In the genomic region with DNA sequence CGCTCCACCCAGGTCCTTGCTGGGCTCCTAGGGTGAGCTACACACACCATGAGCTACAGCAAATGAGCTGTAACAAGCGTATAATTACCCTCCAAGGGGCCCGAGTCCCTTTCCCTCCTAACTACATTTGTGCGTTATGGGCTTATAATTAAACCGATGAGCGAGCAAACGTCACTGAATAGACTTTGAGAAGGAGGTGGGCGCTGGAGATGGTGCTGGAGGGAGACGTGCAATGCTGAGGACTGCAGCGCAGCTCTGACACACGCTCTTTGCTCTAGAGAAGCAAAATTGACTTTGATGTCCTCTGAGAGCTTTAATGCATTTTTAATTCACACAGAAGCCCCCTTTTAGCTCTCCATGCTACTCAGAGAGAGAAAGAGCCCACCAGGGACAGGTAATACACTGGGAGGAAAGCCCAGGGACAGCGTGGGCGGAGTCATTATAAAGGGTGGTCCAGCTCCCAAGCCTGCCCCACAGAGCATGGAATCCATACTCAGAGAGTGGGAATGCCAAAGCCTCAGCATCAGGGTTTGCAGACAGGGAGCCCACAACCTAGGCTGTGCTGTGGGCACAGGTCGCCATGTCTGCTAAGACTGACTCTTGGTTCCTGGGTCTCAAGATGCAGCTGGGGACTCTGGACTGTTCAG, we compare ENCODE assay signal across 21 mouse cellular contexts.
DNase-seq lines count a peak whose midpoint lies in the region; ATAC-seq and TF ChIP-seq lines count a peak whose summit lies in the region.
"Had no signal": no experiment of that assay in that cellular context is flagged by ENCODE, and none has a peak within 500 bp of the region (broad histone marks: within the 10 kb centered on the region; RNA-seq: fewer than 3 reads in every experiment).

No protein-coding gene starts in this region.

- no peaks in the 10 kb centered on the region for H3K9me3 ChIP-seq in embryonic facial prominence, embryonic 14.5 days (ENCODE audit: control insufficient read depth, low read length)
- no peaks in the 10 kb centered on the region for H3K9me3 ChIP-seq in embryonic facial prominence, embryonic 10.5 days
- H3K9me3 ChIP-seq in hindbrain, embryonic 13.5 days: no peaks in the 10 kb centered on the region
- H3K9me3 ChIP-seq in hindbrain, embryonic 11.5 days (ENCODE audit: control insufficient read depth, low read length): no peaks in the 10 kb centered on the region
- no peaks in the 10 kb centered on the region for H3K9me3 ChIP-seq in midbrain, embryonic 16.5 days (replicated peaks; ENCODE audit: control insufficient read depth, low read length, poor library complexity, severe bottlenecking)
- H3K9me3 ChIP-seq in midbrain, embryonic 10.5 days (replicated peaks): no peaks in the 10 kb centered on the region
- H3K9me3 ChIP-seq in midbrain, postnatal 0 days (ENCODE audit: low read length): no peaks in the 10 kb centered on the region

- H3K27ac ChIP-seq in embryonic facial prominence, embryonic 14.5 days (replicated peaks; ENCODE audit: low read depth, low read length): no peak overlapping the region
- H3K27ac ChIP-seq in embryonic facial prominence, embryonic 10.5 days (replicated peaks): no peak overlapping the region
- H3K27ac ChIP-seq in hindbrain, embryonic 13.5 days: peak overlapping the region; percentile 44; the same call in 1 of the 2 replicates
- no peak overlapping the region for H3K27ac ChIP-seq in hindbrain, embryonic 11.5 days (ENCODE audit: low read depth, low read length)
- no peak overlapping the region for H3K27ac ChIP-seq in midbrain, embryonic 16.5 days (ENCODE audit: low read length)
- no peak overlapping the region for H3K27ac ChIP-seq in midbrain, embryonic 10.5 days (replicated peaks)
- H3K27ac ChIP-seq in midbrain, postnatal 0 days (ENCODE audit: low read depth, low read length): no peak overlapping the region; the same call in 1 of the 2 replicates
- H3K27ac ChIP-seq: heart, adult 2 months; limb, embryonic 12.5 days had no signal

- no peaks in the 10 kb centered on the region for H3K4me1 ChIP-seq in embryonic facial prominence, embryonic 14.5 days (ENCODE audit: control insufficient read depth, insufficient read depth, low read length)
- H3K4me1 ChIP-seq in embryonic facial prominence, embryonic 10.5 days: peaks cover 7% of the 10 kb centered on the region
- peaks cover 28% of the 10 kb centered on the region for H3K4me1 ChIP-seq in hindbrain, embryonic 13.5 days (replicated peaks)
- H3K4me1 ChIP-seq in hindbrain, embryonic 11.5 days (replicated peaks; ENCODE audit: control insufficient read depth, insufficient read depth, low read length): peaks cover 6% of the 10 kb centered on the region; the same call in 1 of the 2 replicates
- peaks cover 17% of the 10 kb centered on the region for H3K4me1 ChIP-seq in midbrain, embryonic 16.5 days (ENCODE audit: control insufficient read depth, insufficient read depth, low read length)
- peaks cover 16% of the 10 kb centered on the region for H3K4me1 ChIP-seq in midbrain, embryonic 10.5 days
- 0 out of 2 replicates have a peak, but pooled peaks cover 15% of the 10 kb centered on the region for H3K4me1 ChIP-seq in midbrain, postnatal 0 days (ENCODE audit: insufficient read depth, low read length)

- TF ChIP-seq CTCF in midbrain, postnatal 0 days (IDR thresholded peaks at IDR 0.05): no peak

- DNase-seq in embryonic facial prominence, embryonic 14.5 days (ENCODE audit: low spot score): peak; percentile 22
- DNase-seq in embryonic facial prominence, embryonic 10.5 days (ENCODE audit: low spot score): no peak
- no peak for DNase-seq in hindbrain, embryonic 11.5 days (ENCODE audit: low spot score)
- no peak for DNase-seq in midbrain, embryonic 10.5 days (ENCODE audit: low spot score)
- DNase-seq in midbrain, postnatal 0 days (ENCODE audit: low spot score): peak; percentile 27
- DNase-seq in ovary, adult 18-20 months (ENCODE audit: low spot score): no peak
- DNase-seq: adrenal gland, postnatal 14 days; cerebellum, adult 9-11 months; gastrocnemius, postnatal 36 days; heart, adult 2 months; kidney, adult 18-20 months; kidney, postnatal 36 days; liver, postnatal 0 days; thymus, adult 18-20 months; thymus, postnatal 36 days had no signal

- H3K9ac ChIP-seq in embryonic facial prominence, embryonic 14.5 days (ENCODE audit: low read depth, low read length): no peak overlapping the region
- H3K9ac ChIP-seq in hindbrain, embryonic 13.5 days: no peak overlapping the region
- H3K9ac ChIP-seq in hindbrain, embryonic 11.5 days (ENCODE audit: low read depth, low read length): no peak overlapping the region
- H3K9ac ChIP-seq in midbrain, embryonic 16.5 days (ENCODE audit: low read depth, low read length): peak overlapping the region; percentile 30; the same call in 1 of the 2 replicates
- H3K9ac ChIP-seq in midbrain, postnatal 0 days (replicated peaks; ENCODE audit: low read length, poor library complexity, severe bottlenecking): no peak overlapping the region
- H3K9ac ChIP-seq: limb, embryonic 12.5 days; liver, postnatal 0 days had no signal

- no peaks in the 10 kb centered on the region for H3K36me3 ChIP-seq in embryonic facial prominence, embryonic 14.5 days (ENCODE audit: control insufficient read depth, insufficient read depth, low read length)
- H3K36me3 ChIP-seq in embryonic facial prominence, embryonic 10.5 days (replicated peaks): no peaks in the 10 kb centered on the region
- H3K36me3 ChIP-seq in hindbrain, embryonic 13.5 days: no peaks in the 10 kb centered on the region
- H3K36me3 ChIP-seq in hindbrain, embryonic 11.5 days (ENCODE audit: control insufficient read depth, insufficient read depth, low read length): no peaks in the 10 kb centered on the region
- H3K36me3 ChIP-seq in midbrain, embryonic 16.5 days (ENCODE audit: control insufficient read depth, insufficient read depth, low read length): no peaks in the 10 kb centered on the region
- no peaks in the 10 kb centered on the region for H3K36me3 ChIP-seq in midbrain, embryonic 10.5 days
- no peaks in the 10 kb centered on the region for H3K36me3 ChIP-seq in midbrain, postnatal 0 days (ENCODE audit: insufficient read depth, low read length)
- H3K36me3 ChIP-seq: limb, embryonic 12.5 days had no signal

- no peak for ATAC-seq in embryonic facial prominence, embryonic 14.5 days (ENCODE audit: low read depth)
- ATAC-seq in hindbrain, embryonic 13.5 days (ENCODE audit: low FRiP score): peak; percentile 44; the same call in 1 of the 2 replicates
- ATAC-seq in hindbrain, embryonic 11.5 days (ENCODE audit: low FRiP score): no peak
- ATAC-seq in midbrain, embryonic 16.5 days: peak; percentile 54; the same call in 1 of the 2 replicates
- no peak for ATAC-seq in midbrain, postnatal 0 days (ENCODE audit: low FRiP score)
- ATAC-seq: inflammation-experienced regulatory T-cells, adult 6 months; liver, postnatal 0 days; lung, postnatal 0 days had no signal

- H3K4me3 ChIP-seq in embryonic facial prominence, embryonic 14.5 days (ENCODE audit: low read depth, low read length): no peak overlapping the region
- no peak overlapping the region for H3K4me3 ChIP-seq in embryonic facial prominence, embryonic 10.5 days
- no peak overlapping the region for H3K4me3 ChIP-seq in hindbrain, embryonic 13.5 days
- no peak overlapping the region for H3K4me3 ChIP-seq in hindbrain, embryonic 11.5 days (ENCODE audit: low read depth, low read length)
- no peak overlapping the region for H3K4me3 ChIP-seq in midbrain, embryonic 16.5 days (ENCODE audit: low read depth, low read length)
- no peak overlapping the region for H3K4me3 ChIP-seq in midbrain, embryonic 10.5 days
- no peak overlapping the region for H3K4me3 ChIP-seq in midbrain, postnatal 0 days (ENCODE audit: low read depth, low read length)
- H3K4me3 ChIP-seq: heart, adult 2 months; limb, embryonic 12.5 days had no signal

- H3K27me3 ChIP-seq in embryonic facial prominence, embryonic 14.5 days (replicated peaks; ENCODE audit: control insufficient read depth, insufficient read depth, low read length): no peaks in the 10 kb centered on the region
- peaks cover 3% of the 10 kb centered on the region; the same call in 1 of the 2 replicates for H3K27me3 ChIP-seq in embryonic facial prominence, embryonic 10.5 days (replicated peaks; ENCODE audit: low read depth, poor library complexity, severe bottlenecking)
- peaks cover 8% of the 10 kb centered on the region for H3K27me3 ChIP-seq in hindbrain, embryonic 13.5 days
- H3K27me3 ChIP-seq in hindbrain, embryonic 11.5 days (ENCODE audit: control insufficient read depth, insufficient read depth, low read length): no peaks in the 10 kb centered on the region
- no peaks in the 10 kb centered on the region for H3K27me3 ChIP-seq in midbrain, embryonic 16.5 days (ENCODE audit: control insufficient read depth, insufficient read depth, low read depth, low read length)
- no peaks in the 10 kb centered on the region for H3K27me3 ChIP-seq in midbrain, embryonic 10.5 days (ENCODE audit: low read depth, poor library complexity, severe bottlenecking)
- no peaks in the 10 kb centered on the region for H3K27me3 ChIP-seq in midbrain, postnatal 0 days (ENCODE audit: insufficient read depth, low read length)

- H3K4me2 ChIP-seq in embryonic facial prominence, embryonic 14.5 days (ENCODE audit: low read depth, low read length): no peak overlapping the region
- peak overlapping the region; percentile 21; the same call in 1 of the 2 replicates for H3K4me2 ChIP-seq in hindbrain, embryonic 13.5 days
- H3K4me2 ChIP-seq in hindbrain, embryonic 11.5 days (replicated peaks; ENCODE audit: low read depth, low read length): no peak overlapping the region
- H3K4me2 ChIP-seq in midbrain, embryonic 16.5 days (ENCODE audit: low read length): peak overlapping the region; percentile 27; the same call in 1 of the 2 replicates
- no peak overlapping the region for H3K4me2 ChIP-seq in midbrain, postnatal 0 days (ENCODE audit: low read depth, low read length, poor library complexity, severe bottlenecking)
- H3K4me2 ChIP-seq: limb, embryonic 12.5 days; liver, embryonic 11.5 days had no signal

- 53% methylated on average over 14 of the region's 14 CpGs for WGBS in embryonic facial prominence, embryonic 14.5 days
- WGBS in embryonic facial prominence, embryonic 10.5 days: 67% methylated on average over 14 of the region's 14 CpGs
- WGBS in hindbrain, embryonic 13.5 days: 41% methylated on average over 14 of the region's 14 CpGs
- 54% methylated on average over 14 of the region's 14 CpGs for WGBS in hindbrain, embryonic 11.5 days
- 40% methylated on average over 14 of the region's 14 CpGs for WGBS in midbrain, embryonic 16.5 days
- WGBS in midbrain, embryonic 10.5 days: 76% methylated on average over 14 of the region's 14 CpGs
- 36% methylated on average over 14 of the region's 14 CpGs for WGBS in midbrain, postnatal 0 days

Comparison
In these comparisons a context has a peak if more than half of its experiments do, and no peak if none do; other contexts are left out.
1. ATAC-seq: peak in hindbrain, embryonic 13.5 days (single experiment) and midbrain, embryonic 16.5 days (single experiment); none in embryonic facial prominence, embryonic 14.5 days (single experiment), hindbrain, embryonic 11.5 days (single experiment) and midbrain, postnatal 0 days (single experiment).
2. DNase-seq: peak in embryonic facial prominence, embryonic 14.5 days (single experiment) and midbrain, postnatal 0 days (single experiment); none in embryonic facial prominence, embryonic 10.5 days (single experiment), hindbrain, embryonic 11.5 days (single experiment), midbrain, embryonic 10.5 days (single experiment) and ovary, adult 18-20 months (single experiment).
3. H3K4me2 ChIP-seq: peak in hindbrain, embryonic 13.5 days (single experiment) and midbrain, embryonic 16.5 days (single experiment); none in embryonic facial prominence, embryonic 14.5 days (single experiment), hindbrain, embryonic 11.5 days (single experiment) and midbrain, postnatal 0 days (single experiment).